Mouse (Mus musculus): Measurements from ENCODE around the gene Plk5.

Gene Plk5

DNA sequence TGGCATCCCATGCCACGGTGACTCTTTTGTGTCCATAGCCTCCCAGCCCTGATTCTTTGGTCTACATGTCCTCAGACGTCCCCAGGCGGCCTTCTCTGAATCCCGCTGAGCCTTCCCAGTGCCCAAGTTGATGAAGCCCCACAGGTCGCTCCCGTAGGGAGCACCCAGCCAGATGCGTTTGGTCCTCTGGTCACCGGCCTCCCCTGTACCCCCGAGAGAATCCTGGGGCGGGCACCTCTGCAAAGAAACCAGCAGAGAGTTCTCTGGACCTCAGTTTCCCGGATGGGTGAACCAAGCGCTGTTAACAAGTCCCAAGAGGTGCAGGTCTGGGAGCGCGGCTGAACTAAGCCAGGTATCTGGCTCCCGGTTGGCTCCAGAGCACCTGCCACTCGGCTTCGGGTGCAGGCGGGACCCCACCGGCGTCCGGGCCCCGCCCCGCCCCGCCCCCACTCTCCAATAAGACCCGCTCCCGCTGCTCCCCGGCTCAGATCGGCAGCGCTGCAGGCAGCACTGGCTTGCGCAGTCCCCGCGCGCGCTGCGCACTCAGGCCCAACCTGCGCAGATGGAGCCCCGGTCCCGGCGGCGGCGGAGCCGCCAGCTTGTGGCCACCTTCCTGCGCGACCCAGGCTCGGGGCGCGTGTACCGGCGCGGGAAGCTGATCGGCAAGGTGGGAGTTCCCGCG lies at the start of gene Plk5:
Gene Plk5 (plus strand): TSS at position 459 of the 682 bp plus-strand sequence.
- in situ Hi-C loops (cut with MboI, MseI), result no loop called here

- in situ Hi-C loops (cut with MboI, MseI), result no loop called here
Measured at GRCm38 (mm10) chr10:80311560-80311959, 44.7 kb upstream of the Plk5 start.

DNA sequence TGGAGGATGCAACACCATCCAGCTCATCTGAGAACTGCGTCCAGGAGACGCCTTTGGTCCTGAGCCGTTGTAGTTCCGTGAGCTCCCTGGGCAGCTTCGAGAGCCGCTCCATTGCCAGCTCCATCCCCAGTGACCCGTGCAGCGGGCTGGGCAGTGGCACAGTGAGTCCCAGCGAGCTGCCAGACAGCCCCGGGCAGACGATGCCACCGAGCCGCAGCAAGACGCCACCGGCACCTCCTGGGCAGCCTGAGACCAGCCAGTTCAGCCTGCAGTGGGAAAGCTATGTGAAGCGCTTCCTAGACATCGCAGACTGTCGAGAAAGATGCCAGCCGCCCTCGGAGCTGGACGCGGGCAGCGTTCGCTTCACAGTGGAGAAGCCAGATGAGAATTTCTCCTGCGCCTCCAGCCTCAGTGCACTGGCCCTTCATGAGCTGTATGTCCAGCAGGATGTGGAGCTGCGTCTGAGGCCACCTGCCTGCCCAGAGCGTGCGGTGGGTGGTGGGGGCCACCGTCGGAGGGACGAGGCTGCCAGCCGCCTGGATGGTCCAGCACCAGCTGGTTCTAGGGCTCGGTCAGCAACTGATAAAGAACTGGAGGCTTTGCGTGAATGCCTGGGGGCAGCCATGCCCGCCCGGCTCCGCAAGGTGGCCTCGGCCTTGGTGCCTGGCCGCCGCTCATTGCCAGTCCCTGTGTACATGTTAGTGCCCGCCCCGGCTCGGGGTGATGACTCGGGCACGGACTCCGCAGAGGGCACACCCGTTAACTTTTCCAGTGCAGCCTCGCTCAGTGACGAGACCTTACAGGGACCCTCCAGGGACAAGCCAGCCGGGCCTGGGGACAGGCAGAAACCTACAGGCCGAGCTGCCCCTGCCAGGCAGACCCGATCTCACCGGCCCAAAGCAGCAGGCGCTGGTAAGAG lies 43.4 kb upstream of the Plk5 start:
- in situ Hi-C loops (cut with MboI, MseI), result no loop called here

GRCm38 (mm10) chr10:80313627-80314201 lies 42.5 kb upstream of the Plk5 start:
- in situ Hi-C loops (cut with MboI, MseI), result no loop called here

GRCm38 (mm10) chr10:80314494-80315001 lies 41.7 kb upstream of the Plk5 start:
- in situ Hi-C loops (cut with MboI, MseI), result no loop called here

- in situ Hi-C loops (cut with MboI, MseI), result no loop called here
Measured at GRCm38 (mm10) chr10:80315315-80315714, 40.9 kb upstream of the Plk5 start.

GRCm38 (mm10) chr10:80316359-80316781 lies 39.9 kb upstream of the Plk5 start:
- in situ Hi-C loops (cut with MboI, MseI), result no loop called here

- in situ Hi-C loops (cut with MboI, MseI), result no loop called here
Measured at GRCm38 (mm10) chr10:80317011-80317410, 39.2 kb upstream of the Plk5 start.

DNA sequence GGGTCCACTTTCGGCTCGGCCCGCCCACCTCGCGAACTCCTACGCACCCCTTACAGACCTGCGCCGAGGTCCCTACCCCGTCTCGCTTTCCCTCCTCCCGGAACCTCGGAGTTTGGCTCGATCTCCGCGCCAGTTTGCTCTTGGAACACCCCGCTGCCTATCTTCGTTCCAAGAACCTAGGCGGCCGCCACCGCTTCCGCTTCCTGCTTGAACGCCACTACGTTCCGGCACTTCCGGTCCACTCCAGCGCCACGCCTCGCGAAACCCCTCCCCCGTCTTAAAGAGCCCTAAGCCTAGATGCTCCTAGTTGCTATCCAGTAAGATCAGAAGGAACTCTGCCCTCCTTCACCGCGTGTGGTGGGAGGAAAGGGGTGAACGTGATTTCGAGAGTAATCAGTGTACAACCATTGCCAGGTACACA lies 35.9 kb upstream of the Plk5 start, which contains the start of gene 2310011J03Rik:
Gene 2310011J03Rik (minus strand): TSS at position 198 of the 421 bp plus-strand sequence.
- in situ Hi-C loops (cut with MboI, MseI), result no loop called here

- in situ Hi-C loops (cut with MboI, MseI), result no loop called here
Measured at GRCm38 (mm10) chr10:80321014-80321669, 35.1 kb upstream of the Plk5 start.

DNA sequence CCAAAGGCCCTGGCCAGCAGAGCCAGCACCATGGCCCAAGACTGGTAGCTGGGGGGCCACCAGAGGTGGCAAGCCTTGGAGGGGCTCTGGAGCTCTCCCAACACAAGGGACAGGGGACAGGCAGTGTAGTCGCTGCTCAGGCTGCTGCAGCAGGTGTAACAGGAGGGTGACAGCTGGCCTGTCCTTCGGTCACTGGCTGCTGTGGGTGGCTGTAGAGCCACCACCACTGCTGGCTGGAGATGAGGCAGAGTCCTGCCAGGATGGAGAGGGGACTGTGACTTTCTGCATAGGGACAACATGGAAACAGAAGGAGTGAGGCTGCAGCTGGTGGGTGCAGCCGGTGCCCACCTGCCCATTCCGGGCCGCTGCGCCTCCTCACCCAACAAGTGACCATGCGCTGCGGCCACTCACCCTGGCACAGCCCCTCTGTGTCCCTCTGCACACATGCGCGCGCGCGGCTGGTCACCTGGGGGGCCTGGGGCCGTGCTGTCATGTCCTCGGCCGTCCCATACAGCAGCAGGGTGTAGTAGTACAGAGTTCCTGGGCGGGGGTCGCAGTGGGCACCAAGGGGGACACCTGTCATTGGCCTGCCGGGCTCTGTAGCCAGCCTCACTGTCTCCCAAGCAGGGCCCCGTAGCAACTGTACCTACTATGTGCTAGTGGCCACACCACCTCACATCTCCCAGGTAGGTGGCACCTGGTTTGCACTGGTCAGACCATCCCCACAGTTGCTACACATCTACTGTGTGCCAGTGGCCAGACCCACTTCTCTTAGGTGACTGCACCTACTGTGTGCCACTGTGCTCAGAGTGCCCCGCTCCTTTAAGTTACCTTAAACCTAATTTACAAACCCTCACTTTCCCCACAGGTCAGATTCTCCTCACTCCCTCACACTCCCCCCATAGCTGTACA lies 34.3 kb upstream of the Plk5 start:
- in situ Hi-C loops (cut with MboI, MseI), result no loop called here

DNA sequence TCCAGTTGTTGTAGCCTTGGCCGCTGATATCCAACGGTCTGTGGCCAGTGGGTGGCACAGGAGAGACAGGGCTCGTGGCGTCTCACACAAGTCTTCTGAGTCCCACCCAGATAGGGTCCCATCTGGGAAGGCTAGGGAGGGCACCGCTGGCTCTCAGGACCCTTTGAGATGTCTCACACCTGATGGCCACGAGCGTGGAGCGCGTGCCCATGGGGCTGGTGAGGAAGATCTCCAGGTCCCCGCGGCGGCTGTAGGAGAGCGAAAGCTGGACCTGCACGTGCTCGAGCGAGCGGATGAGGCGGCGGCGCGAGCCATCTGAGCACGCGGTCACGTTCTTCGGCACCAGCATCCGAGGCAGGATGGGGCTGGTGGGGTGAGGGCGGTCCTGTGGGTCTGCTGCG lies 33.4 kb upstream of the Plk5 start:
- in situ Hi-C loops (cut with MboI, MseI), result no loop called here

GRCm38 (mm10) chr10:80323261-80324119 lies 32.8 kb upstream of the Plk5 start:
- in situ Hi-C loops (cut with MboI, MseI), result no loop called here

DNA sequence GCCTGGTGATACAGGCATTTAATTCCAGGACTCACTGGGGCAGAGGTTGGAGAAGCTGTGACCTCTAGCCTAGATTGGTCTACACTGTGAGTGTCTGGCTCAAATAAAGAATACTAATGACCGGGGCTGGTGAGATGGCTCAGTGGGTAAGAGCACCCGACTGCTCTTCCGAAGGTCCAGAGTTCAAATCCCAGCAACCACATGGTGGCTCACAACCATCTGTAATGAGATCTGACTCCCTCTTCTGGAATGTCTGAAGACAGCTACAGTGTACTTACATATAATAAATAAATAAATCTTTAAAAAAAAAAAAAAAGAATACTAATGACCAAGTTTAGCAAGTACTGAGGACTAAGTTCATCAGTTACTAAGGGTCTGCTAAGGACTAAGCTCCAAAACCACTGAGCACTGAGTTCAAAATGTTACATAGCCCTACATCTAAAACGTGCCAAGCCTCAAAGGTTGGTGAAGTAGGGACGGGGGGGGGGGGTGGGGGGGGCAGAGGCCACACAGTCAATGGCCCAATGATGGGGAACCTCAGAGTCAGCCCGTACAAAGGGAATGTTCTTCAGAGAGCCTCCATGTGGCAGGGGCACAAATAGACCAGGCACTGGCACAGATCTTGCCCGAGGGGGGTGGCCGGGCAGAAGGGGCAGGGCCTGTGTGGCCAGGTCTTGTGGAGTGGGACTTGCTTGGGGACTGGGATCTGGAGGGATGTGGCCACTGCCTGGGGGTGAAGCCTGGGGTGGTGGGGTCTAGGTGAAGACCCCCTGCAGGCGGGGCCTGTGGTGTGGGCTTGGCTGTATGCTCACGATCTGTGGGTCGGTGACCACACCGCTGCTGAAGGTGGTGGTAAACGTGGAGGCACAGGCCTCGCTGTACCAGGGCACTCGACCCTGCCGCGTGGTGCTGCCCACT lies 31.9 kb upstream of the Plk5 start:
- in situ Hi-C loops (cut with MboI, MseI), result no loop called here

- in situ Hi-C loops (cut with MboI, MseI), result no loop called here
Measured at GRCm38 (mm10) chr10:80325045-80325444, 31.2 kb upstream of the Plk5 start.

DNA sequence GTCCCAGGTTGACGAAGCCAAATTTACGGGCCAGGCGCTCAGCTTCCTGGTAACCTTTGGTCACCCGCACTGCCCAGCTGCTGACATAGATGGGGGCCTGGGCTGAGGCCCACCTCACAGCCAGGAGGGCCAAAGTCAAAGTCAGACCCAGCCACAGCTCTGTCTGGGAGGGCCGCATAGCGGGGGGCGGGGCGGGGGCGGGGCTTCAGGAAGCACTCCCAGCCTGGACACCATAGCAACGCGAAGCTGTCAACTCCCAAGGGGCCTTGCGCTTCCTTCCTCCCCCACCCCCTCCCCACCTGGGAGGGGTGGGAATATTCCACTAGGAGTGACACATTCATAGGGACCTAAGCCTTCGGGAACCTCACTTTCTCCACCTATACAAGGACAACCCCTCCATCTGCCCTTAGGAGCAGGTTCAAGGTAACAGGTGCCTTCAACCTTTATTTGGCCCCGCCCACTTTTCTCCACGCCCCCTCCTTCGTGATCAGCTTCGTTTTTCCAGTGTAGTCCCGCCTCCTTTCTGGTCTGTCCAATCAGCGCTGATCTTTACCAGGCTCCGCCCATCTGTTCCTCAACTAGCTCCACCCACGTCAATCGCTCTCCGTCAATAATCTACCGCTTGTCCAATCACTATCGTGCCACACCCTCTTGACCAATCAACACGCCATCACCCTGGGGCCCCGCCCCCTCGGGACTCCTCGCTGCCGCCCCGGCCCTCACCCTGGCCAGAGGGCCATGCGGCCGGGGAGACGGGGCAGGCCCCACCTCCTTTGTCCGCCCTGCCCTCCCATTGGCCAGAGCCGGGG lies 26.8 kb upstream of the Plk5 start, which contains the start of the genes Pcsk4 and Reep6:
Gene Pcsk4 (minus strand): TSS at position 226 of the 809 bp plus-strand sequence.
Gene Reep6 (plus strand): TSS at position 681 of the 809 bp plus-strand sequence.
- in situ Hi-C loops (cut with MboI, MseI), result no loop called here

DNA sequence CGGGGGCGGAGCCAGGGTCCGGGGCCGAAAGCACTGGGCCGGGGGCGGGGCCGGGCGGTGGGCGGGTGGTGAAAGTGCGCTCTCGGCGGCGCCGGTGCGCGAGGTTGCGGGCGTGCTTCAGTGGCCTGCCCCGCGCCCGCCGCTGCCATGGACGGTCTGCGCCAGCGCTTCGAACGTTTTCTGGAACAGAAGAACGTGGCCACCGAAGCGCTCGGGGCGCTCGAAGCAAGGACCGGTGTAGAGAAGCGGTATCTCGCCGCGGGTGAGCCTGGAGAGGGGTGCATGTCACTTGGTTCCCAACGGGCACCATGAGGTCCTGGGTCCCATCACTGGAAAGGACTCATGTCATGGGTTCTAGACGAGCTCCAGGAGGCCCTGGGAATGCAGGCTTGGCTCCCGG lies 26.2 kb upstream of the Plk5 start:
- in situ Hi-C loops (cut with MboI, MseI), result no loop called here
